Mouse (Mus musculus) cerebellum, adult 2 months (tissue): Measurements from ENCODE around the gene Rbm38.

Experiments used
- CTCF ChIP-seq: fragments of 200-500 bp; IDR thresholded peaks from 2 replicates; pipeline ENCODE4 v1.5.1; 2011; ENCODE audit warnings: low read depth, mild to moderate bottlenecking, control low read depth, low read length, moderate library complexity, borderline replicate concordance; ENCODE audit not compliant: insufficient read depth
- POLR2A ChIP-seq: fragments of 200-500 bp; IDR thresholded peaks from 2 replicates; pipeline ENCODE4 v1.6.1; 2011; ENCODE audit warnings: low read length, control low read depth, borderline replicate concordance; ENCODE audit not compliant: insufficient read depth

- no peak for TF ChIP-seq CTCF
- TF ChIP-seq POLR2A, result no peak
Observed at GRCm38 (mm10) chr2:173023371-173023851, 3.1 kb downstream of the Rbm38 start.
